Mouse (Mus musculus): ENCODE measurements around the gene Ppm1n. TPM values are rescaled to one million over a fixed set of nuclear protein-coding genes. Genes with fewer than 3 reads are reported as not detected.
A peak's percentile ranks its signal among the peaks of the same experiment; 100 is the strongest.

The Ppm1n gene
- polyA plus RNA-seq, 1 experiment = 11.8 TPM

- WGBS = 48% methylated on average over 14 of the region's 14 CpGs
- Histone ChIP-seq H3K27ac (ENCODE audit: insufficient read depth, low read depth, low read length) (no peak overlapping the region), H3K36me3 (ENCODE audit: control insufficient read depth, insufficient read depth, low read length) (no peaks in the 10 kb centered on the region), H3K27me3 (ENCODE audit: control insufficient read depth, insufficient read depth, low read length) (no peaks in the 10 kb centered on the region), H3K4me3 (ENCODE audit: low read depth, low read length) (no peak overlapping the region), H3K4me1 (ENCODE audit: control insufficient read depth, insufficient read depth, insufficient read length, low read length) (peaks cover 22% of the 10 kb centered on the region)
- TF ChIP-seq POLR2A (IDR thresholded peaks at IDR 0.05; ENCODE audit: low read depth, low read length) = no peak
- no peak for TF ChIP-seq CTCF (IDR thresholded peaks at IDR 0.05; ENCODE audit: extremely low read depth, insufficient read length, insufficient replicate concordance, low read depth, low read length)
Observed at GRCm38 (mm10) chr7:19316451-19317161, 36.7 kb upstream of the Ppm1n start.

- Histone ChIP-seq H3K4me3 (ENCODE audit: low read depth, low read length) (no peak overlapping the region), H3K27me3 (ENCODE audit: control insufficient read depth, insufficient read depth, low read length) (no peaks in the 10 kb centered on the region), H3K36me3 (ENCODE audit: control insufficient read depth, insufficient read depth, low read length) (no peaks in the 10 kb centered on the region), H3K4me1 (ENCODE audit: control insufficient read depth, insufficient read depth, insufficient read length, low read length) (peaks cover 11% of the 10 kb centered on the region), H3K27ac (ENCODE audit: insufficient read depth, low read depth, low read length) (no peak overlapping the region)
- TF ChIP-seq CTCF (IDR thresholded peaks at IDR 0.05; ENCODE audit: extremely low read depth, insufficient read length, insufficient replicate concordance, low read depth, low read length) (no peak), POLR2A (IDR thresholded peaks at IDR 0.05; ENCODE audit: low read depth, low read length) (no peak)
- WGBS = 44% methylated on average over 5 of the region's 5 CpGs
Observed at GRCm38 (mm10) chr7:19314033-19314432, 34.2 kb upstream of the Ppm1n start.

- Histone ChIP-seq H3K4me3 (ENCODE audit: low read depth, low read length) (no peak overlapping the region), H3K27ac (ENCODE audit: insufficient read depth, low read depth, low read length) (no peak overlapping the region), H3K36me3 (ENCODE audit: control insufficient read depth, insufficient read depth, low read length) (no peaks in the 10 kb centered on the region), H3K4me1 (ENCODE audit: control insufficient read depth, insufficient read depth, insufficient read length, low read length) (peaks cover 8% of the 10 kb centered on the region), H3K27me3 (ENCODE audit: control insufficient read depth, insufficient read depth, low read length) (no peaks in the 10 kb centered on the region)
- TF ChIP-seq CTCF (IDR thresholded peaks at IDR 0.05; ENCODE audit: extremely low read depth, insufficient read length, insufficient replicate concordance, low read depth, low read length) (no peak), POLR2A (IDR thresholded peaks at IDR 0.05; ENCODE audit: low read depth, low read length) (no peak)
- 28% methylated on average over 4 of the region's 4 CpGs for WGBS
Observed at GRCm38 (mm10) chr7:19311991-19312390, 32.1 kb upstream of the Ppm1n start.

DNA sequence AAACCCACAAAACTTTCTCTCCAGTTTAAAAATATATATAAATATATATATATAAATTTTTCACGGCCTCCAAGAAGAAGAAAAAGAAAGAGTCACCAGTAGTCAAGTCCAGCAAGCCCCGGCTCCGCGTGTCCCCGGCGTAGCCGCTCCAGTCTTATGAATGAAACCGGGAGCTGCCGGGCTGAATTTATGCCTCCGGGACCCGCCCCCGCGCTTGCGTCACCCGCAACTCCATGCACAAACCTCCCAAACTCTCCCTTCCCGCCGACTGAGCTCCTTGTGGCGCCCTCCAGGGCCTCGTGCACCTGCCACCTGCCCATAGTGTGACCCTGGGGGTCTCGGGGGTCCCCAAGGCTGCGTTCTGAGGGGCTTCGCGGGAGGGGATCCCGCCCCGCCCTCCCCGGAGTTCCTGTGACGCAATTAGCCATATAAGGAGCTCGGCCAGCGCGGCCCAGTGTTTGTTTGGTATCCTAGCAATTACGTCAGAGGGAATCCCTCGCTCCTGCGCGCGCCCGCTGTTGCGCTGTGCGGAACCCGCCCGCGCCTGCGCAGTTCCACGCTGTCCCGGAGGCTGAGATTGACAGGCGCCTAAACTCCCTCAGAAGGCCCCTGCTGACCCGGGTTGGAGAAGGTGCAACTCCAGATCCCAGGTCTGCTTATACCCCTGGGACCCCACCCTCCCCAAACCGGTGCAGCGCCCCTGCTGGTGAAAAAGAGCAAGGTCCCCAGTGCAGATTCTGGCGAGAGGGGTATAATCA lies 30.2 kb upstream of the Ppm1n start, which contains the start of gene Fosb:
TSS of gene Fosb (minus strand) at position 168 of the 758 bp plus-strand sequence.
- Histone ChIP-seq H3K4me1 (ENCODE audit: control insufficient read depth, insufficient read depth, insufficient read length, low read length) (no peaks in the 10 kb centered on the region), H3K27ac (ENCODE audit: insufficient read depth, low read depth, low read length) (no peak within 1 kb of the TSS; the same call in 1 of the 2 replicates)
- peak; percentile 50; the same call in 1 of the 2 replicates for TF ChIP-seq CTCF (IDR thresholded peaks at IDR 0.05; ENCODE audit: extremely low read depth, insufficient read length, insufficient replicate concordance, low read depth, low read length)
- peak; percentile 94 for TF ChIP-seq POLR2A (IDR thresholded peaks at IDR 0.05; ENCODE audit: low read depth, low read length)

GRCm38 (mm10) chr7:19309278-19309883 lies 29.5 kb upstream of the Ppm1n start:
- Histone ChIP-seq H3K27me3 (ENCODE audit: control insufficient read depth, insufficient read depth, low read length) (peaks cover 8% of the 10 kb centered on the region), H3K36me3 (ENCODE audit: control insufficient read depth, insufficient read depth, low read length) (no peaks in the 10 kb centered on the region), H3K4me1 (ENCODE audit: control insufficient read depth, insufficient read depth, insufficient read length, low read length) (no peaks in the 10 kb centered on the region), H3K4me3 (ENCODE audit: low read depth, low read length) (peak overlapping the region; percentile 76), H3K27ac (ENCODE audit: insufficient read depth, low read depth, low read length) (no peak overlapping the region)
- TF ChIP-seq CTCF (IDR thresholded peaks at IDR 0.05; ENCODE audit: extremely low read depth, insufficient read length, insufficient replicate concordance, low read depth, low read length) = no peak
- no peak for TF ChIP-seq POLR2A (IDR thresholded peaks at IDR 0.05; ENCODE audit: low read depth, low read length)
- WGBS = under 1% methylated on average over 48 of the region's 48 CpGs

More for the DNA sequence above, 30.2 kb upstream of the Ppm1n start, which contains the start of gene Fosb:
- Histone ChIP-seq H3K4me3 (ENCODE audit: low read depth, low read length) (peak within 1 kb of the TSS; percentile 76), H3K27me3 (ENCODE audit: control insufficient read depth, insufficient read depth, low read length) (peaks cover 4% of the 10 kb centered on the region; the same call in 1 of the 2 replicates), H3K36me3 (ENCODE audit: control insufficient read depth, insufficient read depth, low read length) (no peaks in the 10 kb centered on the region)
- under 1% methylated on average over 49 of the region's 49 CpGs for WGBS

GRCm38 (mm10) chr7:19308454-19309277 lies 28.8 kb upstream of the Ppm1n start:
- H3K4me3 ChIP-seq (ENCODE audit: low read depth, low read length) = peak overlapping the region; percentile 76
- H3K27me3 ChIP-seq (ENCODE audit: control insufficient read depth, insufficient read depth, low read length) = peaks cover 8% of the 10 kb centered on the region
- H3K36me3 ChIP-seq (ENCODE audit: control insufficient read depth, insufficient read depth, low read length) = no peaks in the 10 kb centered on the region
- TF ChIP-seq POLR2A (IDR thresholded peaks at IDR 0.05; ENCODE audit: low read depth, low read length) = peak; percentile 30
- TF ChIP-seq CTCF (IDR thresholded peaks at IDR 0.05; ENCODE audit: extremely low read depth, insufficient read length, insufficient replicate concordance, low read depth, low read length) = no peak
- peaks cover under 1% of the 10 kb centered on the region; the same call in 1 of the 2 replicates for H3K4me1 ChIP-seq (ENCODE audit: control insufficient read depth, insufficient read depth, insufficient read length, low read length)
- WGBS = under 1% methylated on average over 58 of the region's 58 CpGs
- peak overlapping the region; percentile 51 for H3K27ac ChIP-seq (ENCODE audit: insufficient read depth, low read depth, low read length)
